Mouse (Mus musculus): Measurements from ENCODE around the gene Hcn3. TPM values are rescaled to one million over a fixed set of nuclear protein-coding genes. Genes with fewer than 3 reads are reported as not detected.

The Hcn3 gene
- polyA plus RNA-seq, 1 experiment from 2014 or later = 3.2 TPM

DNA sequence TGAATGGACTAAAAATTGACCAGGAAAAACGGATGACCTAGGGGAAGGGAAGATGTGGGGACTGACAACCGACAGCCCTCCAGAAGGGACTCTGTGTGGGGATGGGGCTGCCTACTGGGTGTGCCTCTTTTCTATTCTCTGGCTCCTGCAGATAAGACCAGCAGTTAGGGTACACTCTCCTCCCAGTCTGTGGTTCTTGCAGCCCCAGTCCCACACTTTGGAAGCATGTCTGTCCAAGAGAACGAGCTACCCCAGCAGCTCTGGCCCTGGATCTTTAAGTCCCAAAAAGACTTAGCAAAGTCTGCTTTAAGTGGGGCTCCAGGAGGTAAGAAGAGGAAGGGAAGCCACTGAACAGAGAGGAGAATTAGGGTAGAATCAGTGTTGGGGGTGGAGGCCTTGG is 24.0 kb downstream of the Hcn3 start, which contains the start of gene Pklr:
Gene Pklr (plus strand): TSS at position 185 of the 400 bp plus-strand sequence.
- 53% methylated on average over 3 of the region's 3 CpGs for WGBS
- 0 out of 2 replicates have a peak, but pooled peaks cover 4% of the 10 kb centered on the region for H3K27me3 ChIP-seq
- no peaks in the 10 kb centered on the region for H3K9me3 ChIP-seq (replicated peaks)
- H3K4me2 ChIP-seq (replicated peaks) = no peak within 1 kb of the TSS
- H3K27ac ChIP-seq (replicated peaks) = no peak within 1 kb of the TSS
- H3K4me1 ChIP-seq = 0 out of 2 replicates have a peak, but pooled peaks cover 6% of the 10 kb centered on the region
- no peaks in the 10 kb centered on the region for H3K36me3 ChIP-seq
- no peak within 1 kb of the TSS for H3K9ac ChIP-seq
- no peak for ATAC-seq (ENCODE audit: insufficient number of reproducible peaks, low FRiP score, low TSS enrichment, low read depth)
- no peak within 1 kb of the TSS for H3K4me3 ChIP-seq (replicated peaks)

DNA sequence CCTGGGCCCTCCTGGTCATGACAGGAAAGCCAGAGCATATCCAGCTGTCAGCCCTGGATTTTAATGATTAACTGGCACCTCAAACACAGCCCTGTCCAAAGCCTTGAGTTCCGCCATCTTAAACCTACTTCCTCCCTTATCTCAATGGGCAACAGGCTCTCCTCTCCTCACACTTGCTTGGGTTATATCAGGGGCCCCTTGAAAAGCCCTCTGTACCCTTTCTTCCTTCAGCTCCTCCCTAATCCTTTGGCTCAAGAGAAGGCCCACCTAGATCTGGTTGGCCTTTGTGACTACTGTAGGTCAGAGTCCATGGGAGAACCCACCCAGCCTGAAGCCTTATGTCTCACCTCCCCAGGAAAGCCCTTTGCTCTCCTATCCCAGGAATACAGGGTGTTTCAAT is 26.2 kb downstream of the Hcn3 start:
- WGBS = 81% methylated on average over 1 of the region's 1 CpGs
- H3K27ac ChIP-seq (replicated peaks) = no peak overlapping the region
- 0 out of 2 replicates have a peak, but pooled peaks cover 6% of the 10 kb centered on the region for H3K4me1 ChIP-seq
- no peak for ATAC-seq (ENCODE audit: insufficient number of reproducible peaks, low FRiP score, low TSS enrichment, low read depth)
- no peak overlapping the region for H3K4me2 ChIP-seq (replicated peaks)
- 0 out of 2 replicates have a peak, but pooled peaks cover 4% of the 10 kb centered on the region for H3K27me3 ChIP-seq
- no peaks in the 10 kb centered on the region for H3K9me3 ChIP-seq (replicated peaks)
- H3K36me3 ChIP-seq = no peaks in the 10 kb centered on the region
- no peak overlapping the region for H3K9ac ChIP-seq
- H3K4me3 ChIP-seq (replicated peaks) = no peak overlapping the region

DNA sequence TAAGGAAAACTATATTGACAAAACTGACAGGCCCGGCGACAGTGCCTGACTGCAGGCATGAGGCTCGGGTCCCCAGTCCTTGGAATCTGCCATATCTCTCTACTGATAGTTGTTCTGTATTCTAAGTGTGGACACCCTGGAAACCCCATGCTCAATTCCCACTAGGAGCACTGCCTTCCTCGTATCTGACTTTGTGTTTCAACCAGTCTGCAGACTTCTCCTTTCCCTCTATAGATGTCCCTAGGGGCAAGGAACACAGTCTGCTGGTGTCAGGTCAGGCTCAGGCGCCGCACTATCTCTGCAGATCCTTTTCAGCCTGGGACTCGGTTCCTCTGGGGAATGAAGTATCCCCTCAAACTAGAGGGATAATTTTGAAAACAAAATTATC is 26.9 kb downstream of the Hcn3 start:
- H3K4me3 ChIP-seq (replicated peaks) = no peak overlapping the region
- H3K9ac ChIP-seq = no peak overlapping the region
- 0 out of 2 replicates have a peak, but pooled peaks cover 4% of the 10 kb centered on the region for H3K27me3 ChIP-seq
- no peak overlapping the region for H3K4me2 ChIP-seq (replicated peaks)
- ATAC-seq (ENCODE audit: insufficient number of reproducible peaks, low FRiP score, low TSS enrichment, low read depth) = no peak
- 0 out of 2 replicates have a peak, but pooled peaks cover 6% of the 10 kb centered on the region for H3K4me1 ChIP-seq
- no peak overlapping the region for H3K27ac ChIP-seq (replicated peaks)
- H3K36me3 ChIP-seq = no peaks in the 10 kb centered on the region
- no peaks in the 10 kb centered on the region for H3K9me3 ChIP-seq (replicated peaks)
- WGBS = 79% methylated on average over 7 of the region's 7 CpGs

DNA sequence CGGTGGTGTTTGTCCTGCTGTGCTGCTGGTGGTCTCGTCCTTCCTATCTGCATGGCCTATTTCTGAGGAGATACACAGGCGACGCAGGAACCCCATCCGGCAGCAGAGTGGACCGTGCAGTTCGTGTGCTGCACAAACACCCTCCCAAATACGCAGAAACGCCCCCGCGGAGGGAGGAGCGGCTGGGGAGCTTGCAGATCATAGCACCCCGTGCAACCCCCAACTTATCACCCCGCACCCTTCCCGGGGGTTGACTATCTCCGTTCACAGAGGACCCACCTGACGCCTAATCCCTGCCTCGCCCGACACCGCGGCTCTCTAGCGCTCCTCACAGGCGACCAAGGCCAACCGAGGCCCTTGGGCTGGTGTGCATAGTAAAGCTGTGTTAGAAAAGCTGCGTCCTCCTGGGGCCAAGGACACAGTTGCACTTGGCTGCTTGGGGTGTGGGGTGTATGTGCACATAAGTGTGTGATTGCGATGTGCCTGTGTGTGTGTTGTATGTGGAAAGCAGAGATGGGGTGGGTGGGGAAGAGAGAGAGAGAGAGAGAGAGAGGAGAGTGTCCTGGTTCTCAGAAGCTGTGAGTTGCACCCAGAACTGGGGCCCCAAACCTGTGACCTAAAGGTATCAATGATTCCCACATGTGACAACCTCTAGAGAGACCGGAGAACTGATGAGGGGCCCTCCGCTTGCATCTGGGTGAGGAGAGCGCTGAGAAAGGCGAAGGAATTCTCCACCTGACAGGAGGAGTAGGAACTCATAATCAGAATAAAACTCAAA is 27.5 kb downstream of the Hcn3 start:
- Histone ChIP-seq H3K9me3 (replicated peaks) (no peaks in the 10 kb centered on the region), H3K36me3 (no peaks in the 10 kb centered on the region), H3K9ac (0 out of 2 replicates have a peak overlapping the region, but pooled peaks have one; percentile 12), H3K4me2 (replicated peaks) (peak overlapping the region; percentile 59), H3K4me3 (replicated peaks) (peak overlapping the region; percentile 37), H3K27ac (replicated peaks) (no peak overlapping the region), H3K27me3 (0 out of 2 replicates have a peak, but pooled peaks cover 4% of the 10 kb centered on the region), H3K4me1 (0 out of 2 replicates have a peak, but pooled peaks cover 6% of the 10 kb centered on the region)
- 14% methylated on average over 30 of the region's 30 CpGs for WGBS
- peak; percentile 19; the same call in 1 of the 2 replicates for ATAC-seq (ENCODE audit: insufficient number of reproducible peaks, low FRiP score, low TSS enrichment, low read depth)

DNA sequence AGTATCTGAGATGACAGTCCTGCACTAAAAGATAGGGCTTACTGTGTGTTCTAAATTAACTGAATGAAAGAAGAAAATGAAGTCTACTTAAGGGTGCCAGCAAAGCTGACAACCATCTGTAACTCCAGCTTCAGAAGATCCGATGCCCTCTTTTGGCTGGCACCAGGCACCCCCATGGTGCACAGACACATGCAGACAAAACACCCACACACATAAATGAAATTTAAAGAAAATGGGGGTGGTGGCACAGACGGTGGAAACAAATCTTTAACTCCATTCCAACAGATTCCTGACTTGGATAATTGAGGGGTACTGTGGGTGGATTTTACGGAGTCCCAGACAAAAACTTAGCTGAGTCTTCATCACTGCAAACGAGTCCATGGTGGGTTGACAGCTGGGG is 28.2 kb downstream of the Hcn3 start:
- Histone ChIP-seq H3K27me3 (0 out of 2 replicates have a peak, but pooled peaks cover 4% of the 10 kb centered on the region), H3K36me3 (no peaks in the 10 kb centered on the region), H3K4me3 (replicated peaks) (peak overlapping the region; percentile 37), H3K4me1 (0 out of 2 replicates have a peak, but pooled peaks cover 6% of the 10 kb centered on the region), H3K9ac (no peak overlapping the region), H3K27ac (replicated peaks) (no peak overlapping the region), H3K4me2 (replicated peaks) (peak overlapping the region; percentile 59), H3K9me3 (replicated peaks) (no peaks in the 10 kb centered on the region)
- no peak for ATAC-seq (ENCODE audit: insufficient number of reproducible peaks, low FRiP score, low TSS enrichment, low read depth)
- WGBS = 22% methylated on average over 4 of the region's 4 CpGs

DNA sequence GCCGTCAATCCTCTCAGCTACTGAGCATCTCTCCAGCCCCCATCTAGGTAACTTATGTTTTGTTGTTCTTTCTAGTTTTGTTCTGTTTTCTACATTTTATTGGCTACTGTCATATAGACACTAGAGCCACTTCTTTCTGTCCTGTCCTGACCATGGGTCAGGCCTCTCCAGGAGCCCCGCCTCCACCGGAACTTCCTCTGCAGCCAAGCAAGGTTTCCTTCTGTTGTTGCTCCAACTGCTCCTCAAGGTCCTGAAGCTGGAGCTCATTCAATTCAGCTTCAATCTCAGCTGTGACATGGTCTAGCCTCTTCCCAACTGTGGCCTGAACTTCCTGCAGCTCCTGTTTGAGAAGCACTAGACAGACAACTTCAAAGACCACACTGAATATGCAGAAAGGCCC is 30.1 kb downstream of the Hcn3 start:
- 78% methylated on average over 3 of the region's 3 CpGs for whole genome bisulfite sequencing
- Histone ChIP-seq H3K36me3 (no peaks in the 10 kb centered on the region), H3K9ac (no peak overlapping the region), H3K4me2 (replicated peaks) (no peak overlapping the region), H3K27me3 (0 out of 2 replicates have a peak, but pooled peaks cover 4% of the 10 kb centered on the region), H3K4me3 (replicated peaks) (no peak overlapping the region), H3K9me3 (replicated peaks) (no peaks in the 10 kb centered on the region), H3K4me1 (0 out of 2 replicates have a peak, but pooled peaks cover 6% of the 10 kb centered on the region), H3K27ac (replicated peaks) (no peak overlapping the region)
- no peak for ATAC-seq (ENCODE audit: insufficient number of reproducible peaks, low FRiP score, low TSS enrichment, low read depth)

DNA sequence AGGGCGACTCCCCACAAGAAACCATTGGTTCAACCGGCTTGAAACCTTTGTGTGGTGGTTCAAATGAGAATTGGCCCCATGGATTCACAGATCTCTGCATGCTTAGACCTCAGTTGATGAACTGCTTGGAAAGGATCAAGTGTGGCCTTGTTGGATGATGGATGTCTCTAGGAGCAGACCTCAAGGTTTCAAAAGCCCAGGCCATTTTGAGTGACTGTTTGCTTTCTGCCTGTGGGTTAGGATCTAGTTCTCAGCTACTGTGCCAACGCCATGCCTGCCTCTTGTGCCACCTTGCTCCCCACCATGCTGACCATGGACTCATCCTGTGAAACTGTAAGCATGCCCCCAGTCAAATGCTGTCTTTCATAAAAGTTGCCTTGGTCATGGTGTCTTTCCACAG is 34.0 kb downstream of the Hcn3 start:
- no peak overlapping the region for H3K4me3 ChIP-seq (replicated peaks)
- H3K27ac ChIP-seq (replicated peaks) = no peak overlapping the region
- no peak for ATAC-seq (ENCODE audit: insufficient number of reproducible peaks, low FRiP score, low TSS enrichment, low read depth)
- no peaks in the 10 kb centered on the region for H3K36me3 ChIP-seq
- no peaks in the 10 kb centered on the region for H3K9me3 ChIP-seq (replicated peaks)
- H3K9ac ChIP-seq = no peak overlapping the region
- no peak overlapping the region for H3K4me2 ChIP-seq (replicated peaks)
- 89% methylated on average over 3 of the region's 3 CpGs for WGBS
- no peaks in the 10 kb centered on the region for H3K27me3 ChIP-seq
- no peaks in the 10 kb centered on the region for H3K4me1 ChIP-seq

DNA sequence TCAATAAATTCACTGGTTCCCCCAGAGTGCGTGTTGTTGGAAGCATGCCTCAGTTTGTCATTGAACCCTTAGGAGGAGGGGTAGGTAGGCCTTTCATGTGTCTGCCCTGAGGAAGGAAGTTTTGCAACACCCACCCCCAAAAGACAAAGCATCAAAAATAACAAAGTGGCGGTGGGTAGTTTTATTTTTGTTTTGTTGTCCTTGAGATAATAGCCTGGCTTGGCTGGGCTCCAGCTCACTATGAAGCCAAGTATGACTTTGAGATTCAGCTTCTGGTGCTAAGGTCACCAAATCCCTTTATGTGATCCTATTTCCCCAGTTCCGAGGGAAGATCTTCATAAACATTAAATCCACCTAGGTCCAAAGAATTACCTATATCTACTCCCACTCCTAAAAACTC is 35.8 kb downstream of the Hcn3 start:
- no peaks in the 10 kb centered on the region for H3K4me1 ChIP-seq
- no peak for ATAC-seq (ENCODE audit: insufficient number of reproducible peaks, low FRiP score, low TSS enrichment, low read depth)
- H3K27me3 ChIP-seq = no peaks in the 10 kb centered on the region
- no peak overlapping the region for H3K4me2 ChIP-seq (replicated peaks)
- H3K27ac ChIP-seq (replicated peaks) = no peak overlapping the region
- no peaks in the 10 kb centered on the region for H3K36me3 ChIP-seq
- no peak overlapping the region for H3K9ac ChIP-seq
- H3K4me3 ChIP-seq (replicated peaks) = no peak overlapping the region
- WGBS = 73% methylated on average over 3 of the region's 3 CpGs
- H3K9me3 ChIP-seq (replicated peaks) = no peaks in the 10 kb centered on the region

DNA sequence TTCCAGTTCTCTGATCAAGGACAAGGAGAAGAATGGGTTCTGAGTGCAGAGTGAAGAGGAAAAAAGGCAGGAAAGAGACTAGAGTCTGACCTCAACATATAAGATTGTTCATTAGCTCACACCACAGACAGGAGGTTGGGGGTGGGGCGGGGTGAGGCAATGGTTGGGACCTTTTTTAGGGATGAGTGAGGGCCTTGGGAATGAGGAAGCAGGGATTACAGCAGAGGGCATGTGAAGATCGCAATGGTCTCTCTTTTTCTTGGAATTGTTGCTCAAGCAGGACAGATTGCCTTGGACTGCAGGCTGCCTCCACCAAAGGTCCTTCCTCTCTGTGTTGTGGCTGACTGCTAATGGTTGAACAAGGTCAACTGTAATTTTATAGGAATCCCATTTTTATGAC is 36.7 kb downstream of the Hcn3 start:
- 83% methylated on average over 2 of the region's 2 CpGs for whole genome bisulfite sequencing
- H3K9ac ChIP-seq = no peak overlapping the region
- no peak for ATAC-seq (ENCODE audit: insufficient number of reproducible peaks, low FRiP score, low TSS enrichment, low read depth)

DNA sequence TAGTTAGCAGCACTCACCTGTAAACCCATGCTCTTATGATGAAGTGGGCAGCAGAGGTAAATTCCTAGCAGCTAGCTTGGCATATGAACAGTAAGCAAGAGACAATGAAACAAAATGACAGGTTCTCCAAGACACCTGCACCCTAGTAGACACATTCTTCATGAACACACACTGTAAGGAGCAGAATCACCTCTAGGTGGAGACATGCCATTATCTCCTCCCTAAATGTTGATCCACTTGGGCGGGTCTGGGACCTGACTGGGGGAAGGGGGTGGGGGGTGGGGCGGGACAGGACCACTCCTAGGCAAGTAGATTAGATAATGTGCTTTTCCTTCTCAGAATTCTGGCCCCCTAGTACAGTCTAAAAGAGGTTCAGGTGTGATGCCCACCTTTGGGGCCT is 44.5 kb downstream of the Hcn3 start:
- WGBS = 7% methylated on average over 2 of the region's 2 CpGs

More for the DNA sequence above, 36.7 kb downstream of the Hcn3 start:
- H3K9me3 ChIP-seq (replicated peaks) = no peaks in the 10 kb centered on the region
- H3K4me3 ChIP-seq (replicated peaks) = no peak overlapping the region
- H3K4me1 ChIP-seq = no peaks in the 10 kb centered on the region
- no peaks in the 10 kb centered on the region for H3K36me3 ChIP-seq
- H3K27me3 ChIP-seq = no peaks in the 10 kb centered on the region
- no peak overlapping the region for H3K4me2 ChIP-seq (replicated peaks)
- no peak overlapping the region for H3K27ac ChIP-seq (replicated peaks)

DNA sequence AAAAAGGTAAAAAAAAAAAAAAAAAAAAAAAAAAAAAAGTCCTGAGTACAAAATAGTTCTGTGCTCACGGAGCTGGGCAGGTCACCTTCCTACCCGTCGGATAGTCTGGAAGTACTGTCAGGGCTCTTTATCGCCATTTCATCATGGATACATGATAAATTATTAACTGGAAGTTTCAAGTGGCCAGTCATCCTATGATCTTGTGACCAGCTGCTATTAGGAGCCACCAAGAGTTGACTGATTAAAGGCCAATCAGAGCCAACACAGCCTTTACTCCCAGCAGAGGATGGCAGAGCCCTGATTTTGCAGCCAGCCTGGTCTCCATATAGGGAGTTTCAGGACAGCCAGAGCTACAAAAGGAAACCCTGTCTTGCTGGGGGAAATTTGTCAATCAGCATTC is 46.9 kb downstream of the Hcn3 start:
- H3K27ac ChIP-seq (replicated peaks) = no peak overlapping the region
- no peak overlapping the region for H3K4me2 ChIP-seq (replicated peaks)
- H3K9ac ChIP-seq = no peak overlapping the region
- no peaks in the 10 kb centered on the region for H3K4me1 ChIP-seq
- no peak for ATAC-seq (ENCODE audit: insufficient number of reproducible peaks, low FRiP score, low TSS enrichment, low read depth)
- no peaks in the 10 kb centered on the region for H3K36me3 ChIP-seq
- no peak overlapping the region for H3K4me3 ChIP-seq (replicated peaks)
- H3K9me3 ChIP-seq (replicated peaks) = no peaks in the 10 kb centered on the region
- WGBS = 84% methylated on average over 4 of the region's 4 CpGs
- H3K27me3 ChIP-seq = no peaks in the 10 kb centered on the region

More for the DNA sequence above, 44.5 kb downstream of the Hcn3 start:
- H3K4me1 ChIP-seq = no peaks in the 10 kb centered on the region
- no peaks in the 10 kb centered on the region for H3K27me3 ChIP-seq
- no peaks in the 10 kb centered on the region for H3K9me3 ChIP-seq (replicated peaks)
- ATAC-seq (ENCODE audit: insufficient number of reproducible peaks, low FRiP score, low TSS enrichment, low read depth) = no peak
- H3K27ac ChIP-seq (replicated peaks) = no peak overlapping the region
- H3K4me3 ChIP-seq (replicated peaks) = no peak overlapping the region
- H3K9ac ChIP-seq = no peak overlapping the region
- no peak overlapping the region for H3K4me2 ChIP-seq (replicated peaks)
- no peaks in the 10 kb centered on the region for H3K36me3 ChIP-seq
